Mouse (Mus musculus) layer of hippocampus, postnatal 36 days (tissue): ENCODE results near the gene Syn2. TPM values are rescaled to one million over a fixed set of nuclear protein-coding genes. Genes with fewer than 3 reads are reported as not detected.

Source experiments
- DNase-seq, 2 experiments: peaks; one replicate each; pipeline ENCODE4 v3.0.0; 2022
- total RNA-seq, 2 experiments: library from RNA; stranded (reverse); gene quantifications; 2 replicates each; pipeline ENCODE4 v1.2.3; 2021

The Syn2 gene
- total RNA-seq, 2 experiments from 2014 or later: 574 to 635 TPM

DNA sequence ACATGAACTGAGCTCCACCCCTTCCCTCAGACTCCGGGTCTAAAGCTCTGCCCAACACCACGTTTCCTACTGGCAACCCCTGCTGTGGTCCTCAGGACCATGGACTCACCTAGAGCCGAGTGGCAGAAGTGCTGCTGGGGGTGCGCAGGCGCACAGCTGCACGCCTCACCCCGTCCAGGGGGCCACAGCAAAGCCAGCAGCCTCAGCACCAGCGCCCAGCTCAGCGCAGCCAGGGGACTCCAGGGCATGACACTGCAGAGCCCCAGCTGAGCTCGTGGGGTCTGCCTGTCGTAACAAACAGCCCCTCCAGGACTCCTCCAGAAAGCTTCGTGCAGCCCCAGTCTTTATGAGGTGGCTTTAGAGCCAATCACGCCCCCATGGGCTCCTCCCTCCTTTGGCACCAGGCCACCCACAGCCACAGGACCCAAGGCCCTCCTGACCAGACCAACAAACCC lies 116.9 kb downstream of the Syn2 start:
- no peak for DNase-seq

DNA sequence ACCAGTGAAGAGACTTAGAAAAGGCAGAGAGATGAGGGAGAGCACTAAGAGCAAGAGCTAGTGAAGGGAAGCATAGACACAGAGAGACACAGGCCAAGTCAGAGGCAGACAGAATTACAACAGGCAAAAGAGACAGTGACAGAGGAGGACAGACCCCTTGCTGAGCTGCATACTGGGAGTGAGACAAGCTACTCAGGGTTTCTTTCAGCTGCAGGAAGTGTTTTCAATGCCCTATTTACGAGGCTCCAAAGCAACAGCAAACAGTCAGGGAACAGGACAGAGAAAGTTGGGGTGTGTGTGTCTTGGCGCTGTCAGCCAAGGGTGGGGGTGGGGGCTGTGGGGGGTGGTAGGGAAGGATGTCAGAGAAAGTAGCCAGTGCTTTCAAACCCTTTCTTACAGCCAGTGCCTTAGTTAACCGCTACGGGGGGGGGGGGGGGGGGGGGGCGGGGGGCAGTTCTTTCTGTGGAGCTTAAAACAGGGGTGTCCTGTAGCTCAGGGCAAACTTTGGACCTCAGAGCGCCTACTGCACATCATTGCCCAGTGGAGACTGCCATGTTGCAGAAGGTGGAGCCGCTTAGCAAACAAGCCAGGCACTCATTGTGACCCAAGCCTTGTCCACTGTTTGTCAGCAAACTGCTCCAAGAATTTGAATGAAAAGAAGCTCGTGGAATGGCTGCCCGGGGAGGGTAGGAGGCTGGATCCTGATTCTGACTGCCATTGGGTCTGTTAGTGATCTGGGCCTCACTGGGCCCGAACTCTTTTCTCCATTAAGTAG lies 117.6 kb downstream of the Syn2 start, which contains the start of gene Timp4:
Gene Timp4, minus strand, starts transcription at position 107 of the 775 bp plus-strand sequence.
- DNase-seq: no peak

DNA sequence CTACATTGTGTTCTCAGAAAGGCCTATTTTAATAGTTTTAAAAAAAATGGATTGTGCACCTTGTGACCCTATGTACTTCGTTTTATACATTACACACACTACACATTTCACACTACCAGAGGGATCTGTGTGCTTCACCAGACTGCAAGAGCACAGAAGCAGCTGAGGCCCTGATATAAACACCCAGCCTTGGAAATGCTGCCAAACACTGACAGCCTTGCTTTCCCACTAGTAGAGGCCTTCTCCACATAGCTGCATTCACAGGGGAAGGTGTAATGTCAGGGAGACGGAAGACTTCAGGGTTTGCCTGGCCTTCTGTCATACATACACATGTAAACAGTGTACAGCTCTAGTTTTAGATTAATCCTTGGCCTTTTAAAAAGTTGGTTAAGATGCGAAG lies 120.5 kb downstream of the Syn2 start:
- DNase-seq: no peak

DNA sequence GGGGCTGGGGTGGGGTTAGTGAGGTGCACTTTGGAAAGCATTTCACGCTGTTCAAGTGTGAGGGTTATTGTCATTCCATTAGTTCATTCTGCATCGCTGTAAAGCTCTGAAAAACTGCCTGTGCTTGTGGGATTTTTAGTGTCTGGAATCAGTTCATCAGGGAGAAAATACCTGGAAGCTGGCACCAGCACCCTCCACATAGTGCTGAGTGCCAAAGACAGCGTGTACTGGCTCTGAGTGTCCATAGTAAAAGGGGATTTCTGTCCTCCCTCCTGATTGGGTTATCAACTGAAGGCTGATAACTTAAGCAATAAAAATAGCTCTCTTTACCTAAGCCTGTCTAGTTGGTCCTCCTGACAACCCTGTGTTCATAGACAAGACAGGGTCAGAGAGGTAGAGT lies 125.8 kb downstream of the Syn2 start:
- no peak for DNase-seq

DNA sequence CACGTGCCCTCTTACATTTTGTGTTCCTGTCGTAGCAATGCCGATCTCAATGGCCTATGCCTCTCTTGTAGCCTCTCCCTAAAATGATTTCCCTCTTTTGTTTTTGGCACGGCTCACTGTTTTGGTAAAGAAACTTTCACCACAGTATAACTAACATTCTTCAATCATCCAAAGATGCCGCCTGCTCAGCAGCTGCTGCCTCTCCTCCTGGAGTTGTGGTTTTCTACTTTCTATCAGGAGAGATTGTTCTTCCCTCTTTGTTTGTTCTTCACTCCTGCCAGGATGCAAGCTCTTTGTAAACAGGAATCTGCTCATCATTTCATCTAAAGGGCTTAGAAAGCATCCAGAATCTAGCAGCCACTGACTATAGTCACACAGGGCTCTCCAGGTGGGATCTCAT lies 132.1 kb downstream of the Syn2 start:
- DNase-seq: no peak

DNA sequence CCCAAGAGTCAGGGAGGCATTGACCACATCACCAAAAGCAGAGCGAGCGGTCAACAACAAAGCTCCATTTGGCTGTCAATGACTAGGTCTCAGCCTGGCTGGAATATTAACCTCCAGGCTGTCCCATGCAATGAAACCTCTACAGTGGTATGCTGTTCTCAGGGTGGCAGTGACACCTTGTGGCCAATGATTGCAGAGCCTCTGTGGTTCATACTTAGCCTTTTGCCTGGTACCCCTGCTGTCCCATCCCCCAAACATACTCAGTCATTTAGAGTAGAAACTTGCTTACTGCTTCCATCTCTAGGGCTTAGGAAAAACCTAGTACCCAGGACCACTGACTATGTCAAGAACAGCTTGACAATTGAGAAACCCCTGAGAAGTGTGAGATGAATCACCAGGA lies 133.2 kb downstream of the Syn2 start:
- DNase-seq: peak; percentile 68

DNA sequence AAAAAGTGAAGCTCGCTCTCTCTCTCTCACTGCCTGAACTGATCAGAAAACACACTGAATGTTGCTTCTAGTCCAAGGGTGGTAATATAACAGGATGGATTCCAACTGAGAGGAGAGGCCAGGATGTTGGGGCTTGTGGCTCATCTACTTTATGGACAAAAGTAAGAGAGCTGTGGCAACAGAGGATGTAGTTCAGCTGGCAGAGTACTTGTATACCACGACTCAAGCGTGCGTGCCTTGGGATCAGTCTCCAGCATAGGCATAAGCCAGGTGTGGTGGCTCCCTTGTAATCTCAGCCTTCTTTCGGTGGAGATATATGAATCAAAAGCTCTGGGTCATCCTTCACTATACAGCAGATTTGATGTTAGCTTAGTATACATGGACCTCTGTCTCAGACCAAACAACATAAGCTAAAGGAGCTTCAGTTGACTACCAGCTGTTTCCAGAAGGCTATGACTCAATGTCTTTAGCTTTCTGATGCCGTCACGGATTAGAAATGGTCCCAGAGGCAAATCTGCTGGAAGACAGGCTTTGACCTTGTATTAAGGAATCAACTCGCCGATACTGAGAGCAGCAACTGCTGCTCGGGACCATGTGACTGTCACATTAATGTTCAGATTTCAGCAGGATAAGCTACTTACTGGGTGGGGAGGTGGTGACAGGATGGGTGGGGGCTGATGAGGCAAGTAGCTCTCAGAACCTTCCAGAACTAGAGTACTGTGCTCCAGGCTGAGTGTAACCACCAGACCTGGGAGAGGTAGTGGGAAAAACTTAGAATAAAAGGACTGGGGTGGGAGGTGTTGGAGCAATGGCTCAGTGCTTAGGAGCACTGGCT lies 134.1 kb downstream of the Syn2 start:
- DNase-seq: no peak

DNA sequence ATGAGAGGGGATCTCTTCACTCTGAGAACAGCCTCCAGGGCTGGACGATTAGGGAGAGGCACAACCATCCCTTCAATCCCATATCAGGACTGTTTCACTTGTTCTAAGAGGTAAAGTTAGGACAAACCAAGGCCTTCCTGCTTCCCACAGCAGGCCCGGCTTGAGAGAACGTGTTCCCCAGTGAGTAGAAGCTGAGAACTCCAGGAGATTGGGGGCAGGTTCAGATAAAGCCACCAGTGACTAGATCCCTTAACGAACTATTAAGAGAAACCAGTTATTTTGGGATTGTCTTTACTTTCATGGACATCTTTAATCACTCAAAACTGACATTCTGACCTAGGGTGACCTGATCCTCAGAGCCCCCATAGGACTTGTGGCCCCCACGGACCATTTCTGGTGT lies 134.9 kb downstream of the Syn2 start:
- no peak for DNase-seq

DNA sequence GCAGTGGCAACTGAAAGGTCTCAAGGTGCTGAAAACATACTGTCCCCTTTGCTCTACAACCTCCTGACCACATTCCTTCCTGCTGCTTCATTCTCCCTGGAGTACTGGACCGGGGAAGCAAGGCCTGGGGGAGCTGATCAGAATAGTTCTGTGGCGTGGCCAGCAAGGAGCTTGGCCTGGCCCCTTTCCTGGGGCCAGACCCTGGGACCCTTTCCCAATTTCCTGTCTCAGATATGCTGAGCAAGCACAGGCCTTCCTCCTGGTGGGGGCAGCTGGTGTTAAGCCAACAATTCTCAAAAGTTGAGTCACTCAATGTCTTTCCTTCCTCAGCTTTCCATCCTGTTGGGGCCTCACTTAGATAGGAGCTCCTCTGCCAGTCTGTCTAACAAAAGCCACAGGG lies 135.4 kb downstream of the Syn2 start:
- no peak for DNase-seq

DNA sequence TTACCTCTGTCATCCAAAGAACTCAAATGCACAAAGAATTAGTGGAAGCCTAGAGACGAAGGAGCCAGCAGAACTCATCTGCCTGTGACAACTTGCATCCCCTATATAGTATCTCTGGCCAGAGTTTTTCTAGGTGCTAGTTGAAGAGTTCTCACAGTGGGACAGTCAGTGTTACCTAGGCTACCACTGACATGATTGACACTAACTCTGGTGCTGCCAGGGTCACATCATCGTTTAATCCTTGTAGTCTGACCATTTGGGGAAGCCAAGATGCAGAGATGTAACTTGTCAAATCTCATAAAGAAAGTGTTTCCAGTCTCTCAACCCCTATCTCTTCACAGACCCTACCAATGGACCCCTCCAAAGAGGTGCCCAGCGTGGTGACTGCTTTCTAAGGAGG lies 136.6 kb downstream of the Syn2 start:
- DNase-seq: no peak

DNA sequence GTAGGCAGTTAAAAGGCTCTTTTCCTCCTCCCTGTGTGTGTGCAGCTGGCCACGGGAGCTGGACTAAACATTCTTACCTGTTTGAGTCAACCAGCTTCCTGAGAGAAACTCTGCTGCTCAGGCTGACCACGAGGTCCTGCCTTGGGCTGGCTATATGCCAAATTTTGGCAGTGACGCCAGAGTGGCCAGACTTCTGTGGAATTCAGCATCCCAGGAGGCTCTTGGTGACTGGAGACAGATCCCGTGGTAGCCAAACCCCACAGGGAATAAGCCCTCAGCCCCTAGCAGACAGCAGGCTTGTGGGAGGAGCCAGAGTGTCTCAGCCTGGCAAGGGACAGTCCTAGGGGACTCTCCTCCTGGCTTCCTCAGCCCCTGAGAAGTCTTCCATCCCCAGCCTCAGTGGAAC lies 137.2 kb downstream of the Syn2 start:
- no peak for DNase-seq

DNA sequence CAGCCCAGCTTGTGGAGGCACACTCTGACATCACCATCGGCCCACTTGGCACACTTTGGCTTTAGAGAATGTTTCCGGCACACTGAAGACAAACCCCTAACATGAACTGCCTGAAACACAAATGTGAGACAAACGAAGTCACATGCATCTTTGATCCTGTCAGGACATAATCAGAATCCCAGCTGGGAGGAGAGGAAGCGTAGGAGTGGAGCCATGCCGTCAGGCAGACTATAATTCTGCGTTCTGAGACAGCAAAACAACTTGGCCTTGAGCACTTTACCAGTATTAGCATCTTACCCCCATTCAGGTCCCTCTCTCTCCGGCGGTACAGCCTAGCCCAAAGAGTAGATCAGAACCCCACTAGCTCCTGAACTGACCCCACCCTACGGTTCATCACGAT lies 138.6 kb downstream of the Syn2 start:
- peak in 1 of 2 experiments; percentile 37 for DNase-seq

DNA sequence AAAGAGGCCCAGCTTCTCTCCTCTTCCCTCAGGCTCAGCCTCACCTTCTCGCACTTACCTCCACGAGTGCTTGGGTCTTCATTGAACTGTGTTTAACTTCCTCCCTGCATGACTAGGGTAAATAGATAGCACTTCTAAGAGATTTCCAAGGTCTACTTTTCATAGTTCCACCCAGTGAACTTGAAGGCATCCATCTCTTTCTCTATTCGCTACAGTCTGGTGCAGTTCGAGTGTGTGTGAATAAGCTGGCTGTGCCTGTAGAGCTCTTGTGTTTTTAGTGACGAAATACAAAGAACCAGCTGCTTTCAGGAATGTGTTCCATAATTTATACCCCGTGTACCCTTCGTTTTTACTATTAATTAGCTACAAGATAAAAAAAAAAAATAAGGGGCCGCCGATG lies 140.0 kb downstream of the Syn2 start:
- DNase-seq: no peak

DNA sequence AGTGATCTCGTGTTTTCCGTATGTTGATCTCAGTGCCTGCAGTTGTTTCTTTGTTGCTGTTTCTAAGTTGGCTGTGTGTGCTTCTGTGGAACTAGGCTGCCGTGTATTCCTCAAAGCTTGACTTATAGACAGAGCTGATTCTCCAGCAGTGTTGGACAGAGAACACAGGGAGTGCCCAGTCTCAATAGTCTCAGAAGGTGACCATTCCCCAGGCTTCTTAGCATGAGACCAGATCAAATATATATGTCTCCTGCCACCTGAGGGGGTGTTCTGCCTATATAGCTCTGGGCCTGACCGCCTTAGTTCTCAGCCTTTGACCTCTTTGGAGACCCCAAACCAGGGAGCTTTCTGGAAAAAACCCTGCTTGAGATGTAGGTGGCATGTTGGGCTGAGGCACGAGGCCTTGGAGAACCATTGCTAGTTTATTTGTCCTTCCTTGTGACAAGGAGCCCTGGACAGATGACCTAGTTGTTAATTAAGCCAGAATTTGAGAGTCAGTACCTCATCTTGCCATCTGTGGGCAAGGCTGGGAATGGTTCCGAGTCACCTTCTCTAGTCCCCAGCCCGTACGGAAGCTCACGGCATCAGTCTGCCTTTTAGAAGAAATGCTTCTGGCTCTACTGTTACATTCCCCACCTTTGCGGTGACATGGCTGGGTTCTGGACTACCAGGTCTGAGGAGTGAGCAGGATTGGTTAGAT lies 140.6 kb downstream of the Syn2 start:
- no peak for DNase-seq

DNA sequence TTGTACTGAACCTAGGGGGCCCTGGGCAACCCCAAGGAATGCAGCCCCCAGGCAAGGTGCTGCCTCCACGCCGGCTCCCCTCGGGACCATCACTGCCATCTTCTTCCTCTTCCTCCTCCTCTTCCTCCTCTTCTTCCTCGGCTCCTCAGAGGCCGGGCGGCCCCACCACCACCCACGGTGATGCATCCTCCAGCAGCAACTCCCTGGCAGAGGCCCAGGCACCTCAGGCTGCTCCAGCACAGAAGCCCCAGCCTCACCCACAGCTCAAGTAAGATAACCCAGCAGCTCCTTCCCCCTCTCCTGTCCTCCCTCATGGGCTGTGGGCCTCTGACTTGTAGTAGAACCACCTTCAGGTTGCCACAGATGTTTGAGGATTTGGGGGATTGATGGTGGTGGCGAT lies 143.4 kb downstream of the Syn2 start:
- DNase-seq: no peak

DNA sequence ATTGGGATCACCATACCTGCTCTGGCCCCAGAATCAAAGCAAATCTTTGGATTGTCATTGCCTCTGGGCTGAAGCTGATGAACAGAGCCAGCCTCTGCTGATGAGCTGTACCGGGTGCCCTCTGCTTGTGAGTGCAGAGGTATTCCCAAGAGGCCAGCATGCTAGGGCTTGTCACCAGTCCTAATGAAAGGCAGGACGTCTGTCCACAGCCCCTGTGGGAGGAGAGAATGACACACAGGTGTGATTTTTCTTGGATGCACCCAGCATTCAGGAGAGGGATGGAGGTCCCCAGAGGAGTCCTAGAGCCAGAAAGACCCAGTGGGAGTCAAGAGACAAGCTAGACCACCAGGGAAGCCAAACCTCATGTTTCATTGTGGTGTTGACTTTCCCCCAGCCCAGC lies 144.9 kb downstream of the Syn2 start:
- no peak for DNase-seq

DNA sequence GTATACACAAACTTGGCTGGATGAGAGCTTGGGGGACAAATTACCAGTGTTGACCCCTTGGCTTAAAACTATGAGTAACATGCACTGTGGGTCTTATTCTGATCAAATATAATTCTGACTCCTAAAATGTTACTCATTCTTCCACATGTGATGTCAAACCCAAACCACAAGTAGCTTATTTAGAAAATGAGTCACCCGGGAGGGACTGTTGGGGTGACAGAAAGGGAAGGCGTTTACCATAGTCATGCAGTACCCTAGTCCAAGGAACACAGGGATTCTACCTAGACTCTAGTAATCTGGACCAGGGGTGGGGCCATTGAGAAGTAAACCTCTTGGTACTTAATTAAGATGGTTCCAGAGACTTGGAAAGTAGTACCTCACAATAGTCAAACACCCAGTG lies 149.5 kb downstream of the Syn2 start:
- no peak for DNase-seq

DNA sequence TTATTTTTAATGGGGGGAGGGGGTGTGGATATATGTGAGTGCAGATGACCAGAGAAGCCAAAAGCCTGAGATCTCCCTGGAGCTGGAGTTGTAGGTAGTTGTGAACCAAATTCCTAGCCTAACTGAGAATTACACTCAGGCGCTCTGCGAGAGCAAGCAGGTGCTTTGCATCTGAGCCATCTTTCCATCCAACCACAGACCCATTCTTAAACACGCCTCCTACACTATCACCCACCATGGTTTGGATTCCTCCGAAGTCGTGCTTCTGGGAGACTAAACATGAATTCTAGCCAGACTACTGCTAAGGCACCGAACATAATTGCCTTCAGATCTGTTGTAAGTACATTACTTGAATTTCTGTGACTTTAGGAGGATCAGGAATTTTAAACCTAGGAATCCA lies 151.7 kb downstream of the Syn2 start:
- no peak for DNase-seq

DNA sequence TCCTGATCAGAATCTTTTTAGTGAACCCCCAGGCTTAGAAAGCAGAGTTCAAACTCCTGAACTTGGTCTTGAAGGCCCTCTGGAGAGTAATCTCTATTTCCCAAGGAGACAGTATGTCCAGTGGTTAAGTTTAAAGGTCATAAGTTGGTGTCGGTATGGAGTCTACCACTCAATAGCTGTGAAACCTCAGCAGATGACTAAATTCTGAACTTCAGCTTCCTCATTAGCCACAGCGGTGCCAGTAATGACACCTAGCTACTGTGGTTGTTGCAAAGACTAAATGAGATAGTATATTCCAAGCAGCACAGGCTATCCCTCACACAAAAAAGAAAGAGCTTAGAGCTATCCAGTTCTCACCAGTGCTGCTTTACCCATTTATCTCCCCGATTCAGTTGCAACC lies 153.5 kb downstream of the Syn2 start:
- DNase-seq: no peak

DNA sequence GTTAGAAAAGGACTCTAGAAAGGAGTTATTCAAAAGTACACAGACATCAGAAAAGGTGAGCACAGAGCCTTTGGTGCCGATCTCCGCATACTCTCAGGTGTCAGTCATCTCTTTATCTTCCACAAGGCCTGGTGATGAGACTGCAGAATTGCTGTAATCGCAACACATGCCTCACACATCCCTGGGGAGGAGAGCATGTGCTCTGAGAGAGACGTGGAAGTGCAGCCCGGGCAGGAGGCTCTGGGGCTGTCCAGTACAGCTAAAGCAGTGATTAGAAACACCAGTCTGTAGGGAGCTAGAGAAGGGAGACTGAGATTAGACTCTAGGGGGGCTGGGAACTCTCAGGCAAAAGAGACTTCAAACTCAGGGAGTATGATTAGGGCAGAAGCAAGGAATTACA lies 155.9 kb downstream of the Syn2 start:
- no peak for DNase-seq

DNA sequence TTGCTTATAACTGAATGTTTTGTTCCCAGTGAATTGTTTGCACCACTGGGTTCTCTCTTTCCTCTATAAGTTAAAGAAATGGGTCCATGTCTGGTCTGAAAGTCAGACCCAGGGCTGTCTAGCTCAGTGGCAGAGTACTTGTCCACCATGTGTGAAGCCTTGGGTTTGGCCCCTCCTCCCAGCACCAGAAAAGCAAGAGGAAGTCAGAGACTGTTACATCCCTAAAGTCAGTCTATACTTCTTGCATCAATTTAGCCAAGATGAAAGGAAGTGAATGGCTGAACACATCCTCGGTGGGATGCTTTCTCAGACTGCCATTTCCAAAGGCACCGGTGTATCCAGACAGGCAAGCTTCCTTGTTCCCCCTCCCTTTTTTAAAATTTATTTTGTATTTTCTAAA lies 156.4 kb downstream of the Syn2 start:
- no peak for DNase-seq

DNA sequence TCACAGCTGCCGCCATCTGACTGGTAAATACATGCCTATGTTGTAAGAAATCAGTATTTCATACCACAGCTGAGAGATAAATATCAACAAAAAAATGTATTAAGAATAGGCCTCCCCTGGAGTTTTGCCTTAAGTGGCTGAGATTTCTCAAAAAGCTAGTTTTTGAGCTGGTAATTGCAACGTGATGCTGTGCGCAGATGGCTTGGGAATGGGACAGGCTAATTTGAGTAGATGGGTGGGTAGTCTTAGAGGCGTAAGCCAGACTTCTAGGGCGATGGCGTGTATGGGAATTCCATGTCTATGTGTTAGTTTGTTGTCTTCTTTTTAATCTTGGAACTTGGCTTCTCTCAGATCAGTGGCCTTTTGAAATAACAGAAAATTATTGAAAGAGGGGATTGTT lies 157.1 kb downstream of the Syn2 start:
- DNase-seq: no peak

DNA sequence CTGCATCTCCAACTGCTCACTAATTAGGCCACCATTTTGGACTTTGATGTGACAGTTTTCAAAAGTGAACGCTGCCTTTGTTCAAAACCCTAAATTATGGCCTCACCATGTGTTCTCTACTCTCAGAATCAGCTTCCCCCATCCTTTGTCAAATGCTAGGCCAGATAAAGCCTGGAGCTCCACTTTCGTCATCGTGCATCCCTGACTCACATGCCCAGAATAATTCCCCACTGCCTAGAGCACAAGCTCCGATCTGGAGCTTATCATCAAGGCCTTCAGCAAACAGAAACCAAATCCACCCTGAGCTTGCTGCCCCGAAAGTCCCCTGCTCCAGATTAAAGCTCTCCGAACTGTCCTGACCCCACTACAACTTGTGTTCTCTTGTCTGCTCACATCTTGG lies 157.9 kb downstream of the Syn2 start:
- DNase-seq: no peak
